Comparison of ENCODE assay signal across 8 mouse cellular contexts in genomic region chr9:120674855-120675254, GRCm38 (mm10).
A peak's percentile ranks its signal among the peaks of the same experiment; 100 is the strongest.
DNase-seq lines count a peak whose midpoint lies in the region; ATAC-seq lines count a peak whose summit lies in the region.

No protein-coding gene starts in this region.

- peak overlapping the region; percentile 42 for H3K4me3 ChIP-seq in kidney, embryonic 15.5 days (replicated peaks)
- 0 out of 2 replicates have a peak overlapping the region, but pooled peaks have one; percentile 4 for H3K4me3 ChIP-seq in embryonic facial prominence, embryonic 13.5 days
- no peak overlapping the region for H3K4me3 ChIP-seq in intestine, embryonic 16.5 days (ENCODE audit: low read length)
- H3K4me3 ChIP-seq in stomach, embryonic 14.5 days (ENCODE audit: low read depth, low read length), result no peak overlapping the region

- H3K9ac ChIP-seq in kidney, embryonic 15.5 days, result no peak overlapping the region
- peak overlapping the region; percentile 36; the same call in 1 of the 2 replicates for H3K9ac ChIP-seq in embryonic facial prominence, embryonic 13.5 days
- H3K9ac ChIP-seq in intestine, embryonic 16.5 days (ENCODE audit: low read depth, low read length), result no peak overlapping the region
- H3K9ac ChIP-seq in stomach, embryonic 14.5 days (replicated peaks; ENCODE audit: low read depth, low read length), result no peak overlapping the region

- H3K27ac ChIP-seq in kidney, embryonic 15.5 days, result peak overlapping the region; percentile 87
- H3K27ac ChIP-seq in embryonic facial prominence, embryonic 13.5 days, result no peak overlapping the region
- no peak overlapping the region for H3K27ac ChIP-seq in intestine, embryonic 16.5 days (ENCODE audit: low read length)
- no peak overlapping the region for H3K27ac ChIP-seq in stomach, embryonic 14.5 days (ENCODE audit: low read length)

- peaks cover 20% of the 10 kb centered on the region; the same call in 1 of the 2 replicates for H3K27me3 ChIP-seq in kidney, embryonic 15.5 days
- H3K27me3 ChIP-seq in embryonic facial prominence, embryonic 13.5 days, result peaks cover 18% of the 10 kb centered on the region
- 0 out of 2 replicates have a peak, but pooled peaks cover 6% of the 10 kb centered on the region for H3K27me3 ChIP-seq in intestine, embryonic 16.5 days (replicated peaks; ENCODE audit: control insufficient read depth, insufficient read depth, low read length)
- H3K27me3 ChIP-seq in stomach, embryonic 14.5 days (ENCODE audit: control insufficient read depth, insufficient read depth, low read length), result no peaks in the 10 kb centered on the region

- H3K9me3 ChIP-seq in kidney, embryonic 15.5 days (replicated peaks), result no peaks in the 10 kb centered on the region
- no peaks in the 10 kb centered on the region for H3K9me3 ChIP-seq in embryonic facial prominence, embryonic 13.5 days
- no peaks in the 10 kb centered on the region for H3K9me3 ChIP-seq in intestine, embryonic 16.5 days (ENCODE audit: control insufficient read depth, low read length)
- no peaks in the 10 kb centered on the region for H3K9me3 ChIP-seq in stomach, embryonic 14.5 days (ENCODE audit: control insufficient read depth, low read depth, low read length)

- peaks cover 38% of the 10 kb centered on the region for H3K4me1 ChIP-seq in kidney, embryonic 15.5 days
- H3K4me1 ChIP-seq in embryonic facial prominence, embryonic 13.5 days, result peaks cover 42% of the 10 kb centered on the region
- H3K4me1 ChIP-seq in intestine, embryonic 16.5 days (ENCODE audit: control insufficient read depth, insufficient read depth, low read length), result peaks cover 8% of the 10 kb centered on the region
- peaks cover 12% of the 10 kb centered on the region; the same call in 1 of the 2 replicates for H3K4me1 ChIP-seq in stomach, embryonic 14.5 days (ENCODE audit: control insufficient read depth, insufficient read depth, low read length)

- no peaks in the 10 kb centered on the region for H3K36me3 ChIP-seq in kidney, embryonic 15.5 days
- no peaks in the 10 kb centered on the region for H3K36me3 ChIP-seq in embryonic facial prominence, embryonic 13.5 days
- no peaks in the 10 kb centered on the region for H3K36me3 ChIP-seq in intestine, embryonic 16.5 days (ENCODE audit: control insufficient read depth, insufficient read depth, low read length)
- no peaks in the 10 kb centered on the region for H3K36me3 ChIP-seq in stomach, embryonic 14.5 days (ENCODE audit: control insufficient read depth, insufficient read depth, low read length)

- no peak for DNase-seq in kidney, adult 9 months
- DNase-seq in adrenal gland, postnatal 4 days (ENCODE audit: low spot score in 2 of 2), result no peak
- DNase-seq in urinary bladder, adult 18-20 months (ENCODE audit: low spot score in 2 of 2), result no peak
- DNase-seq in spleen, adult 18-20 months, result no peak

- WGBS in kidney, embryonic 15.5 days, result 6% methylated on average over 11 of the region's 11 CpGs
- WGBS in embryonic facial prominence, embryonic 13.5 days, result 7% methylated on average over 11 of the region's 11 CpGs
- WGBS in intestine, embryonic 16.5 days, result 9% methylated on average over 11 of the region's 11 CpGs
- 6% methylated on average over 11 of the region's 11 CpGs for WGBS in stomach, embryonic 14.5 days

- ATAC-seq in kidney, embryonic 15.5 days (replicated peaks; ENCODE audit: low FRiP score), result no peak
- no peak for ATAC-seq in embryonic facial prominence, embryonic 13.5 days (ENCODE audit: insufficient number of reproducible peaks, insufficient read depth, low FRiP score, low TSS enrichment, low read depth)
- ATAC-seq in intestine, embryonic 16.5 days, result no peak
- ATAC-seq in stomach, embryonic 14.5 days (ENCODE audit: insufficient number of reproducible peaks, insufficient read depth, low FRiP score, low read depth), result no peak

- H3K4me2 ChIP-seq in kidney, embryonic 15.5 days, result peak overlapping the region; percentile 76
- peak overlapping the region; percentile 62 for H3K4me2 ChIP-seq in embryonic facial prominence, embryonic 13.5 days
- peak overlapping the region; percentile 54 for H3K4me2 ChIP-seq in intestine, embryonic 16.5 days (ENCODE audit: low read depth, low read length)
- H3K4me2 ChIP-seq in stomach, embryonic 14.5 days (replicated peaks; ENCODE audit: low read depth, low read length), result 0 out of 2 replicates have a peak overlapping the region, but pooled peaks have one; percentile 32

Comparison
In these comparisons a context has a peak if more than half of its experiments do, and no peak if none do; other contexts are left out.
1. H3K4me3 ChIP-seq: peak in kidney, embryonic 15.5 days (single experiment) and embryonic facial prominence, embryonic 13.5 days (single experiment); none in intestine, embryonic 16.5 days (single experiment) and stomach, embryonic 14.5 days (single experiment).
2. Peak in every context shown above with its lines, with median percentiles within 50 percentile points of each other: H3K4me2 ChIP-seq.